Mouse (Mus musculus) macrophage (primary cell): ENCODE data around the gene Nop9. TPM values are rescaled to one million over a fixed set of nuclear protein-coding genes. Genes with fewer than 3 reads are reported as not detected.
"Not testable (repeated sequence)": the region's sequence is repeated elsewhere in the genome, so short reads cannot be mapped to it uniquely, and the experiment has no call there.

Experiments
- H3K27ac ChIP-seq: fragments of 350-480 bp; formaldehyde crosslinking; 2 replicates; pipeline ENCODE4 v1.9.0; 2021
- H3K36me3 ChIP-seq: fragments of 350-480 bp; formaldehyde crosslinking; 2 replicates; pipeline ENCODE4 v1.9.0; 2021; ENCODE audit errors: inconsistent target
- H3K4me3 ChIP-seq: fragments of 350-480 bp; formaldehyde crosslinking; 2 replicates; pipeline ENCODE4 v1.9.0; 2021; ENCODE audit errors: inconsistent target
- H3K79me2 ChIP-seq: fragments of 350-480 bp; formaldehyde crosslinking; 2 replicates; pipeline ENCODE4 v1.9.0; 2021; ENCODE audit errors: inconsistent target
- WGBS: methylation state at CpG from one replicate; pipeline ENCODE4 v1.1.7; 2026; ENCODE audit warnings: inconsistent platforms; ENCODE audit not compliant: missing documents; 5-methylcytosine and 5-hydroxymethylcytosine counted together
- polyA plus RNA-seq: library from polyadenylated mRNA; stranded (reverse); fragments of 250-400 nt; gene quantifications from 3 replicates; pipeline ENCODE4 v1.2.4, GENCODE M21; 2018; ENCODE audit warnings: inconsistent platforms

The Nop9 gene
- polyA plus RNA-seq, 1 experiment from 2014 or later: 9.3 TPM

- Histone ChIP-seq H3K79me2 (no peaks in the 10 kb centered on the region), H3K27ac (0 out of 2 replicates have a peak overlapping the region, but pooled peaks have one; percentile 21), H3K4me3 (no peak overlapping the region), H3K36me3 (peaks cover 39% of the 10 kb centered on the region)
- WGBS: 55% methylated on average over 9 of the region's 9 CpGs
These were observed 8.3 kb upstream of the Nop9 start for GRCm38 (mm10) chr14:55737086-55737687.

- WGBS: 22% methylated on average over 10 of the region's 10 CpGs
- Histone ChIP-seq H3K27ac (no peak overlapping the region), H3K4me3 (no peak overlapping the region)
These were observed 1.8 kb upstream of the Nop9 start for GRCm38 (mm10) chr14:55743711-55744110.

GRCm38 (mm10) chr14:55745861-55746237 is 356 bp downstream of the Nop9 start:
- H3K4me3 ChIP-seq: peak overlapping the region; percentile 90
- H3K79me2 ChIP-seq: peaks cover 35% of the 10 kb centered on the region
- peaks cover 46% of the 10 kb centered on the region for H3K36me3 ChIP-seq
- 1% methylated on average over 29 of the region's 31 CpGs for WGBS
- H3K27ac ChIP-seq: peak overlapping the region; percentile 41

More at GRCm38 (mm10) chr14:55743711-55744110, 1.8 kb upstream of the Nop9 start:
- Histone ChIP-seq H3K36me3 (peaks cover 47% of the 10 kb centered on the region), H3K79me2 (peaks cover 35% of the 10 kb centered on the region)

- 84% methylated on average over 10 of the region's 10 CpGs for WGBS
- H3K36me3 ChIP-seq: peaks cover 46% of the 10 kb centered on the region
- H3K27ac ChIP-seq: no peak overlapping the region
- H3K4me3 ChIP-seq: peak overlapping the region; percentile 90
- H3K79me2 ChIP-seq: peaks cover 35% of the 10 kb centered on the region
These were observed 1.8 kb downstream of the Nop9 start for GRCm38 (mm10) chr14:55747051-55747847.

GRCm38 (mm10) chr14:55757566-55757965 is 12.1 kb downstream of the Nop9 start:
- H3K79me2 ChIP-seq: no peaks in the 10 kb centered on the region
- peaks cover 30% of the 10 kb centered on the region for H3K36me3 ChIP-seq
- no peak overlapping the region for H3K27ac ChIP-seq
- no peak overlapping the region for H3K4me3 ChIP-seq
- WGBS: 58% methylated on average over 5 of the region's 6 CpGs

- H3K79me2 ChIP-seq: no peaks in the 10 kb centered on the region
- H3K36me3 ChIP-seq: peaks cover 22% of the 10 kb centered on the region
- no peak within 1 kb of the TSS for H3K27ac ChIP-seq
- no peak within 1 kb of the TSS for H3K4me3 ChIP-seq
- 25% methylated on average over 8 of the region's 8 CpGs for WGBS
These were observed 12.9 kb downstream of the Nop9 start, which contains the start of gene Cideb for GRCm38 (mm10) chr14:55758363-55758784. Gene Cideb (minus strand): TSS chr14:55758458.

- H3K36me3 ChIP-seq, H3K79me2 ChIP-seq, H3K27ac ChIP-seq, H3K4me3 ChIP-seq: not testable (repeated sequence)
- 0% methylated on average over 5 of the region's 6 CpGs for WGBS
These were observed 14.7 kb downstream of the Nop9 start for GRCm38 (mm10) chr14:55760156-55760555.

GRCm38 (mm10) chr14:55761163-55761562 is 15.7 kb downstream of the Nop9 start, which contains the start of gene Ltb4r2:
Gene Ltb4r2 (plus strand): TSS chr14:55761428.
- Histone ChIP-seq H3K4me3 (no peak within 1 kb of the TSS), H3K36me3 (no peaks in the 10 kb centered on the region), H3K79me2 (no peaks in the 10 kb centered on the region), H3K27ac (no peak within 1 kb of the TSS)
- 95% methylated on average over 6 of the region's 6 CpGs for WGBS

- Histone ChIP-seq H3K79me2 (no peaks in the 10 kb centered on the region), H3K27ac (peak overlapping the region; percentile 71), H3K36me3 (no peaks in the 10 kb centered on the region), H3K4me3 (no peak overlapping the region)
- 23% methylated on average over 74 of the region's 77 CpGs for WGBS
These were observed 16.7 kb downstream of the Nop9 start for GRCm38 (mm10) chr14:55762001-55762821.

GRCm38 (mm10) chr14:55763166-55763565 is 17.7 kb downstream of the Nop9 start:
- Histone ChIP-seq H3K79me2 (no peaks in the 10 kb centered on the region), H3K36me3 (no peaks in the 10 kb centered on the region), H3K4me3 (no peak overlapping the region), H3K27ac (peak overlapping the region; percentile 71)
- 5% methylated on average over 7 of the region's 7 CpGs for WGBS

GRCm38 (mm10) chr14:55765696-55766095 is 20.2 kb downstream of the Nop9 start, which contains the start of gene Ltb4r1:
Gene Ltb4r1 (plus strand): TSS chr14:55765962.
- Histone ChIP-seq H3K4me3 (no peak within 1 kb of the TSS), H3K36me3 (no peaks in the 10 kb centered on the region), H3K79me2 (no peaks in the 10 kb centered on the region), H3K27ac (peak within 1 kb of the TSS; percentile 71; the same call in 1 of the 2 replicates)
- WGBS: 34% methylated on average over 4 of the region's 4 CpGs

GRCm38 (mm10) chr14:55767519-55768414 is 22.3 kb downstream of the Nop9 start:
- WGBS: 17% methylated on average over 52 of the region's 52 CpGs
- Histone ChIP-seq H3K36me3 (no peaks in the 10 kb centered on the region), H3K27ac (no peak overlapping the region), H3K79me2 (no peaks in the 10 kb centered on the region), H3K4me3 (no peak overlapping the region)

GRCm38 (mm10) chr14:55768555-55768954 is 23.1 kb downstream of the Nop9 start:
- Histone ChIP-seq H3K27ac (no peak overlapping the region), H3K79me2 (no peaks in the 10 kb centered on the region), H3K4me3 (no peak overlapping the region), H3K36me3 (no peaks in the 10 kb centered on the region)
- WGBS: 55% methylated on average over 6 of the region's 6 CpGs
